ENCODE assay signal across 7 mouse cellular contexts in the genomic region with DNA sequence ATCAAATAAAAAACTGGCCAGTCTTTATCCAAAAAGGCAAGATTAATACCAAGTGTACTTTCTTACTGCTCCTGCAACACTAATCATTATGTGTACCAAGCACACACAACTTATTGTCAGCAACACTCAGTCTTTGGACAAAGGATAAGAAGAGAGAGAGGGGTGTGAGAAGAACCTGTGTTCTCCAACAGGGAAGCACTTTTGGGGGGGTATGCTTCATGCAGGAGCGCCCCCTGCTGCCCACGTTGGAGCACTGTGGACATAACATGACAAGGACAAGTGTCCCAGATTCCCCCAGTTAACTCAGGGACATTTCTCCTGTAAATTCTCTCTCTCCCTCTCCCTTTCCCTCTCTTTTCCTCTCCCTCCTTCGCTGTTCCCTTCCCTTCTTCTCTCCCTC. TPM values are rescaled to one million over a fixed set of nuclear protein-coding genes. Genes with fewer than 3 reads are reported as not detected.
DNase-seq lines count a peak whose midpoint lies in the region; ATAC-seq lines count a peak whose summit lies in the region.

No protein-coding gene starts in this region.

- H3K4me3 ChIP-seq in liver, embryonic 11.5 days (ENCODE audit: low read depth, low read length), result no peak overlapping the region

- H3K4me1 ChIP-seq in liver, embryonic 11.5 days (replicated peaks; ENCODE audit: control insufficient read depth, insufficient read depth, low read length), result no peaks in the 10 kb centered on the region

- 2% methylated on average over 3 of the region's 3 CpGs for WGBS in liver, embryonic 11.5 days

- peak; percentile 30 for DNase-seq in liver
- DNase-seq in liver, embryonic 11.5 days (ENCODE audit: low spot score), result no peak
- DNase-seq in adrenal gland, adult 18-20 months (ENCODE audit: low spot score in 2 of 2), result peak; percentile 55
- DNase-seq in cerebellum, adult 9-11 months, result peak; percentile 77
- DNase-seq in heart, postnatal 14 days, result peak; percentile 53 to 61
- DNase-seq in mesoderm, embryonic 11.5 days (ENCODE audit: low read depth, low spot score), result peak; percentile 65
- DNase-seq in yolk sac, embryonic 10.5 days (ENCODE audit: low spot score), result peak; percentile 3

- no peak overlapping the region for H3K4me2 ChIP-seq in liver, embryonic 11.5 days

- H3K9me3 ChIP-seq in liver, embryonic 11.5 days (ENCODE audit: control insufficient read depth, low read length), result no peaks in the 10 kb centered on the region

- ATAC-seq in liver, embryonic 11.5 days (replicated peaks; ENCODE audit: low FRiP score), result no peak

- no peak overlapping the region for H3K27ac ChIP-seq in liver, embryonic 11.5 days (ENCODE audit: low read depth, low read length)

- no peak overlapping the region for H3K9ac ChIP-seq in liver, embryonic 11.5 days (ENCODE audit: low read depth, low read length)

- intact Hi-C loops in heart, postnatal 14 days (cut with DNase I), result loop anchor here (2.0 to 10.0 kb wide), 2 partner anchors 1496 to 1558 kb away; no protein-coding TSS in a partner anchor

- no peaks in the 10 kb centered on the region for H3K36me3 ChIP-seq in liver, embryonic 11.5 days (ENCODE audit: control insufficient read depth, insufficient read depth, low read length)

- peaks cover 20% of the 10 kb centered on the region for H3K27me3 ChIP-seq in liver, embryonic 11.5 days (replicated peaks; ENCODE audit: control insufficient read depth, insufficient read depth, low read length)

RNA-seq across cellular contexts. Expression of gene Gabrb2, which starts 3.7 kb away (rescaled TPM):
- polyA plus RNA-seq in liver, embryonic 11.5 days (2014; fragmentation: Nextera tagmentation; extraction: Ambion mirVana), result 0.48 and 0.69 TPM in 2 replicates
- total RNA-seq in adrenal gland, adult 18-20 months (2021), result under 1 TPM in 1 of 2 experiments, not detected in 1; 0.10 TPM
- 1 to 10 TPM; 1.4 to 2.1 TPM for total RNA-seq in heart, postnatal 14 days (2021)
